Mouse (Mus musculus) thymus, adult 2 months (tissue): ENCODE data around the gene Coch. TPM values are rescaled to one million over a fixed set of nuclear protein-coding genes. Genes with fewer than 3 reads are reported as not detected.

Experiments
- DNase-seq: peaks from one replicate; pipeline ENCODE4 v3.0.0; 2021
- H3K27ac ChIP-seq: fragments of 200-500 bp; 2 replicates; pipeline ENCODE4 v1.5.1; 2012; ENCODE audit warnings: low read length, control low read depth; ENCODE audit not compliant: control insufficient read depth, insufficient read depth
- H3K27me3 ChIP-seq: fragments of 200-500 bp; 2 replicates; pipeline ENCODE4 v1.6.1; 2012; ENCODE audit warnings: mild to moderate bottlenecking, low read length, moderate library complexity, mixed read lengths; ENCODE audit not compliant: control insufficient read depth, insufficient read depth
- H3K36me3 ChIP-seq: fragments of 200-500 bp; 2 replicates; pipeline ENCODE4 v1.6.1; 2012; ENCODE audit warnings: mild to moderate bottlenecking, low read length, moderate library complexity; ENCODE audit not compliant: control insufficient read depth, insufficient read depth
- H3K4me1 ChIP-seq: fragments of 200-500 bp; replicated peaks from 2 replicates; pipeline ENCODE4 v1.6.1; 2012; ENCODE audit warnings: low read length; ENCODE audit not compliant: control insufficient read depth, insufficient read depth
- H3K4me3 ChIP-seq: fragments of 200-500 bp; 2 replicates; pipeline ENCODE4 v1.5.1; 2012; ENCODE audit warnings: mild to moderate bottlenecking, low read length, control low read depth, moderate library complexity; ENCODE audit not compliant: control insufficient read depth, insufficient read depth
- CTCF ChIP-seq: fragments of 200-500 bp; IDR thresholded peaks from 2 replicates; pipeline ENCODE4 v1.5.1; 2012; ENCODE audit warnings: mild to moderate bottlenecking, control low read depth, low read length, moderate library complexity, borderline replicate concordance; ENCODE audit not compliant: control insufficient read depth, poor library complexity, insufficient read depth; ENCODE audit errors: extremely low read depth
- POLR2A ChIP-seq: fragments of 200-500 bp; IDR thresholded peaks from 2 replicates; pipeline ENCODE4 v1.6.1; 2012; ENCODE audit warnings: mild to moderate bottlenecking, low read length, control low read depth, moderate library complexity; ENCODE audit not compliant: control insufficient read depth, poor library complexity, insufficient read depth; ENCODE audit errors: extremely low read depth
- WGBS: fragments of 180-500 bp; shearing (Covaris S2); methylation state at CpG from one replicate; pipeline ENCODE4 v1.1.7; 2018; 5-methylcytosine and 5-hydroxymethylcytosine counted together
- polyA plus RNA-seq: library from polyadenylated mRNA; depleted of rRNA; stranded (reverse); fragments of >200 nt; gene quantifications from 2 replicates; pipeline ENCODE4 v1.2.3, GENCODE M21; 2012

Coch gene
- polyA plus RNA-seq, 1 experiment: 1.4 TPM

DNA sequence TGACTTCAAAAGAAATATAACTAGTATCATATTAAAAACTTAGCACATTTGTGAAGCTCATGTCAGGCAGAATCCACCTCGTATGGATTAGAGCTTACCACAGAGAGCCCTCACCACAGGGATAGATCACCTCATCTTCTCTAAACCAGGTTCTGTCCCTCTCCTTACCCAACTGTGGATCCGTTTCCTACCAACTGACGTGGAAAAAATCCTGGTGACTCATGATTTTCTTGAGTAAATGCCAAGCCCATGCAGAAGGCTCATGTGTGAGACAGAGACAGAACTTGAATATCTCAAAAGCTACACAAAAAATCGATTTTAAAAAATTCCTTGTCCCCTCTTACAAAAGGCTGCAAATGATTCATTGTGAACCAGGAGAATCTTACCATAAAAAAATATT, 13.0 kb downstream of the Coch start:
- no peaks in the 10 kb centered on the region for H3K27me3 ChIP-seq
- peaks cover 15% of the 10 kb centered on the region; the same call in 1 of the 2 replicates for H3K36me3 ChIP-seq
- H3K4me1 ChIP-seq: no peaks in the 10 kb centered on the region
- H3K27ac ChIP-seq: no peak overlapping the region
- WGBS: 96% methylated on average over 4 of the region's 4 CpGs
- no peak overlapping the region for H3K4me3 ChIP-seq
- no peak for DNase-seq
- TF ChIP-seq POLR2A: no peak
- TF ChIP-seq CTCF: no peak

DNA sequence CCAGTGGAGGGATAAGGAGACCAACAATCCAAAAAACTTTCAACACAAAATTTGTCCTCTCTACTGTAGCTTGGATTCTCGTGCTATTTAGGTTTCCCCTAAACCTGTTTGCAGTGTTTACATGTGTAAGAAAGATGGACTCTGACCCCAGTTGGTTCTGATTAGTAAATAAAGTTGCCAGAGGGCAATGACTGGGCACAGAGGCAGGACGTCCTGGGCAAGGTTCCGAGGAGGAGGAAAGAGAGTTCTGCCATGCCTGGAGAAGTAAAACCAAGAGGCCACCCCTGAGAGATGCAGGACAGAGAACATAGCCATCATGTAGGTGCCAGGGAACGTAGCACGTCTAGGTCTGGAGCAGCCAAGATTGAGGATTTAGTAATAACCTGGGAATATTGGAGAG, 19.2 kb downstream of the Coch start:
- TF ChIP-seq CTCF: no peak
- no peak for TF ChIP-seq POLR2A
- no peak overlapping the region for H3K27ac ChIP-seq
- no peak for DNase-seq

DNA sequence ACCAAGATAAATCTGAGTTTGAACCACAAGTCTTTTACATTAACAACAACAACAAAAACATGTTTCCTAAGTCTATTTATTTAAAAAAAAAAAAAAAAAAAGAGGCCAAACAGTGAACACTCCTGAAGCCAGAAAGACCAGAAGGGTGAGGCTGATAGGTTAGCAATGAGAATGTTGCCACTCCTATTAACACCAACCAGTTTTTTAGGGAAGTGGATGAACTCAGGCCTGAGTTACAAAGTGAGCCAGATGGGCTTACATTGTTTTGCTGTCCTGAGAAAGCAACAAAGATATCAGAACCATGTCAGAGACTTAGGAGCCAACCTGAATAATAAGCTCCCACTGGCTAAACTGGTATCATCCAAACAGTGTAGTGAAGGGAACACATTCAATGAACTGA, 27.4 kb downstream of the Coch start:
- Histone ChIP-seq H3K4me3 (no peak overlapping the region), H3K27ac (no peak overlapping the region), H3K4me1 (no peaks in the 10 kb centered on the region), H3K27me3 (no peaks in the 10 kb centered on the region), H3K36me3 (peaks cover 28% of the 10 kb centered on the region)
- no peak for TF ChIP-seq CTCF
- no peak for DNase-seq

More for the DNA sequence above, 19.2 kb downstream of the Coch start:
- 97% methylated on average over 5 of the region's 5 CpGs for WGBS
- no peaks in the 10 kb centered on the region for H3K27me3 ChIP-seq
- H3K36me3 ChIP-seq: peaks cover 33% of the 10 kb centered on the region
- H3K4me1 ChIP-seq: no peaks in the 10 kb centered on the region
- no peak overlapping the region for H3K4me3 ChIP-seq

GRCm38 (mm10) chr12:51621161-51621560, 28.0 kb downstream of the Coch start:
- H3K36me3 ChIP-seq: peaks cover 32% of the 10 kb centered on the region
- no peak overlapping the region for H3K27ac ChIP-seq
- no peak for DNase-seq
- TF ChIP-seq POLR2A (no peak), CTCF (no peak)
- WGBS: 98% methylated on average over 5 of the region's 5 CpGs
- no peaks in the 10 kb centered on the region for H3K4me1 ChIP-seq
- H3K27me3 ChIP-seq: no peaks in the 10 kb centered on the region
- no peak overlapping the region for H3K4me3 ChIP-seq

DNA sequence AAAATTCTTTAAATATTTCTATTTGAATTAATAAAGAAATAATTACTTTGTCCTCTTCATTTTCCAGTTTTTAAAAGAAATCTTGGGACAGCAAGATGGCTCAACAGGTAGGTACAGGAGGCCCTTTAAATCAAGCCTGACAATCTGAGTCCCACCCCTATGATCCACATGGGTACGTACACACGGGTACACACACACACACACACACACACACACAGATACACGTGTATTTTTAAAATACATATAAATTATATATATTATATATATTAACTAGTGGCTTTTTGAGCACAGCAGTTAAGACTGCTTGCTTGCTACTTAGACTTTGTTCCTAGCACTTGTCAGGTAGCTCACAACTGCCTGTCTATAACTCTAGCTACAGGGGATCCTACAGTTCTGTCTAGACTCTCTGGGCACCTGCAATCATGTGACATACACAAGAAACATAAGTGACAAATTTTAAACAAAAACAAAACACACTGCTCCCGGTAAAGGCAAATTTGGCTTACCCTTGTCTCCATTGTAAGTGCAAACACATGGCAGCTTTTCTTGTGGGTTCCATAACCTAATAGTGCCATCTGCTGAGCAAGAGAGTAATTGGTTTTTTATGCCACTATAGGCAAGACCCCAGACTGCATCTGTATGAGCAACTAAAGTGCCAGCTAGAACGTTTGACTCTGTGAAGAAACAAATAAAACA, 29.7 kb downstream of the Coch start:
- peaks cover 24% of the 10 kb centered on the region for H3K36me3 ChIP-seq
- no peak overlapping the region for H3K27ac ChIP-seq
- TF ChIP-seq CTCF (no peak), POLR2A (no peak)
- no peak overlapping the region for H3K4me3 ChIP-seq
- H3K27me3 ChIP-seq: no peaks in the 10 kb centered on the region
- 89% methylated on average over 5 of the region's 5 CpGs for WGBS
- H3K4me1 ChIP-seq: no peaks in the 10 kb centered on the region
- no peak for DNase-seq

DNA sequence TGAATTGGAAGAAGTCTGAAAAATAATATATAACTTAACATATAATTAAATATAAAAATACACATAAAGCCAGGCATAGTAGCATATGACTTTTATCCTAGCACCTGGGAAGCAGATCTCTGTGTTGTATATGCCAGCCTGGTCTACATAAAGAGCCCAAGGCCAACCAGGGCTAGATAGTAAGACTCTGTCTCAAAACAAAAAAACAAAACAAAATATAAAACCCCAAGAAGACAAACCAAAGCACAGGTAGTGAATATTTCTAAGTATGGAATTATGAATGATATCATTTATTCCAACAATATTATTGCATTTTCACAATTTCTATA, 30.2 kb downstream of the Coch start:
- no peak for TF ChIP-seq POLR2A
- no peak for TF ChIP-seq CTCF
- no peak overlapping the region for H3K27ac ChIP-seq
- H3K4me3 ChIP-seq: no peak overlapping the region
- DNase-seq: no peak
- H3K36me3 ChIP-seq: peaks cover 24% of the 10 kb centered on the region
- H3K27me3 ChIP-seq: no peaks in the 10 kb centered on the region
- no peaks in the 10 kb centered on the region for H3K4me1 ChIP-seq

GRCm38 (mm10) chr12:51633481-51633880, 40.3 kb downstream of the Coch start:
- no peak for DNase-seq
- Histone ChIP-seq H3K4me1 (no peaks in the 10 kb centered on the region), H3K27ac (no peak overlapping the region), H3K27me3 (no peaks in the 10 kb centered on the region), H3K4me3 (no peak overlapping the region), H3K36me3 (no peaks in the 10 kb centered on the region)
- 95% methylated on average over 4 of the region's 4 CpGs for WGBS
- TF ChIP-seq CTCF (no peak), POLR2A (no peak)
